Mouse (Mus musculus) liver, postnatal 0 days (tissue): ENCODE data around the gene Gpc1. TPM values are rescaled to one million over a fixed set of nuclear protein-coding genes. Genes with fewer than 3 reads are reported as not detected.

Experiments used
- ATAC-seq: fragments of 200-750 bp; cut with Nextera tagmentation; 2 replicates; pipeline ENCODE4 v1.8.0; 2017; ENCODE audit warnings: mild to moderate bottlenecking, moderate library complexity
- DNase-seq: peaks from one replicate; pipeline ENCODE4 v3.0.0-alpha.2; 2016
- H3K27ac ChIP-seq: fragments of 300-500 bp; sonication (generic); 2 replicates; pipeline ENCODE4 v1.5.1; 2014; ENCODE audit warnings: antibody characterized with exemption, moderate library complexity, mild to moderate bottlenecking, low read depth
- H3K27me3 ChIP-seq: fragments of 300-500 bp; sonication (generic); 2 replicates; pipeline ENCODE4 v1.6.1; 2014; ENCODE audit warnings: low read length, control low read depth, mixed read lengths; ENCODE audit not compliant: insufficient read depth
- H3K36me3 ChIP-seq: fragments of 300-500 bp; sonication (generic); replicated peaks from 2 replicates; pipeline ENCODE4 v1.6.1; 2014; ENCODE audit warnings: mild to moderate bottlenecking, control low read depth, low read length, moderate library complexity, mixed read lengths; ENCODE audit not compliant: insufficient read depth
- H3K4me1 ChIP-seq: fragments of 300-500 bp; sonication (generic); 2 replicates; pipeline ENCODE4 v1.6.1; 2014; ENCODE audit warnings: antibody characterized with exemption, mild to moderate bottlenecking, control low read depth; ENCODE audit not compliant: insufficient read depth
- H3K4me2 ChIP-seq: fragments of 300-500 bp; sonication (generic); 2 replicates; pipeline ENCODE4 v1.6.1; 2014; ENCODE audit warnings: low read depth, mild to moderate bottlenecking, low read length, moderate library complexity, mixed read lengths
- H3K4me3 ChIP-seq: fragments of 300-500 bp; sonication (generic); 2 replicates; pipeline ENCODE4 v1.5.1; 2014; ENCODE audit warnings: low read depth, low read length
- H3K9ac ChIP-seq: fragments of 300-500 bp; sonication (generic); replicated peaks from 2 replicates; pipeline ENCODE4 v1.6.1; 2014; ENCODE audit warnings: mild to moderate bottlenecking, moderate library complexity
- H3K9me3 ChIP-seq: fragments of 300-500 bp; sonication (generic); 2 replicates; pipeline ENCODE4 v1.6.1; 2016; ENCODE audit warnings: mild to moderate bottlenecking, control low read depth, low read length, mixed read lengths
- CTCF ChIP-seq: sonication (generic); IDR thresholded peaks from 2 replicates; pipeline ENCODE4 v1.5.1; 2016; ENCODE audit warnings: antibody characterized with exemption, low read depth
- EP300 ChIP-seq: IDR thresholded peaks from 2 replicates; pipeline ENCODE4 v1.6.1; 2016; ENCODE audit warnings: antibody characterized with exemption, low read depth, mild to moderate bottlenecking
- WGBS: fragments of 180-500 bp; shearing (Covaris S2); extraction: QIAGEN DNeasy Blood & Tissue Kit; methylation state at CpG from one replicate; pipeline ENCODE4 v1.1.7; 2014; ENCODE audit not compliant: insufficient replicate concordance; 5-methylcytosine and 5-hydroxymethylcytosine counted together
- polyA plus RNA-seq: library from polyadenylated mRNA; unstranded; fragments of >200 nt; fragmentation: Nextera tagmentation; extraction: Ambion mirVana; gene quantifications from 2 replicates; pipeline ENCODE4 v1.2.1, GENCODE M21; 2015

Gene Gpc1
- polyA plus RNA-seq = 3.3 and 3.8 TPM in 2 replicates

DNA sequence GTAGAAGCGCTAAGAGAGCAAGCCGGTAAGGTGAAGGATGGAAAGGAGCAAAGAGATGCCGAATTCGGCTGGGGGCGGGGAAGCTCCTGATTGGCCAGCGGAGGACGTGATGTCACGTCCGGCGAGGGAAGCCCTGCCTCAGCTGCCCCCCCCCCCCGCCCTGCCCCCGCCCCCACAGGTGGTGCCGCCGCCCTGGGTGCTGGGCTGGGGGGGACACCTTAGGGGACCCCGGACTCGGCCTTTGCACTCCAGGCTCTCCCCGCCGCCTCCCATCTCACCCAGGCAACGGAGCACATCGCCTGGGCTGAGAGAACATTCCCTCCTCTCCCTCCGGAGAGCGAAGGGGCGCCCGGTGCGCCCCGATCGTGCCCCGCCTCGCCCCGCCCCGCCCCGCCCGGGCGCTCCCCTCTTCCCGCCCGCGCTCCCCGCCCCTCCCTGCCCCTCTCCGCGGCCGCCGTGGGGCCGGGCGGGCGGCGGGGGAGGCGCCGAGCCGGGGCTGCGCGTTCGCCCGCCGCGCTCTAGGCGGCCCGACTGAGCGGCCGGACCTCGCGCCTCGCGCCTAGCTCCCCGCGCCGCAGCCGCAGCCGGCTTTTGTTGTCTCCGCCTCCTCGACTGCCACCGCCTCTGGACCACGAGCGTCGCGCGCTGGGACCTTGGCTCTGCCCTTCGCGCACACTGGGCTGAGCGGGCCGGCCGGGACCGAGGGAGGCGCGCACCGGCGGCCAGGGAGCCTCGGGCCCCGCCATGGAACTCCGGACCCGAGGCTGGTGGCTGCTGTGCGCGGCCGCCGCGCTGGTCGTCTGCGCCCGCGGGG, at the start of gene Gpc1:
Gene Gpc1 (plus strand): TSS at position 458 of the 814 bp plus-strand sequence.
- TF ChIP-seq CTCF = no peak
- no peak for TF ChIP-seq EP300
- peaks cover 42% of the 10 kb centered on the region for H3K27me3 ChIP-seq
- peak within 1 kb of the TSS; percentile 58; the same call in 1 of the 2 replicates for H3K9ac ChIP-seq
- H3K4me1 ChIP-seq = peaks cover 5% of the 10 kb centered on the region; the same call in 1 of the 2 replicates
- DNase-seq (peak; percentile 70), ATAC-seq (peak; percentile 74)
- under 1% methylated on average over 54 of the region's 99 CpGs for WGBS
- H3K27ac ChIP-seq = peak within 1 kb of the TSS; percentile 24
- no peaks in the 10 kb centered on the region for H3K36me3 ChIP-seq
- peak within 1 kb of the TSS; percentile 54 for H3K4me3 ChIP-seq
- H3K9me3 ChIP-seq = no peaks in the 10 kb centered on the region
- H3K4me2 ChIP-seq = peak within 1 kb of the TSS; percentile 75

GRCm38 (mm10) chr1:92781862-92782261, 49.6 kb upstream of the Gpc1 start:
- no peak overlapping the region for H3K4me2 ChIP-seq
- no peak overlapping the region for H3K4me3 ChIP-seq
- no peak overlapping the region for H3K27ac ChIP-seq
- no peaks in the 10 kb centered on the region for H3K9me3 ChIP-seq
- TF ChIP-seq CTCF (no peak), EP300 (no peak)
- H3K27me3 ChIP-seq = no peaks in the 10 kb centered on the region
- DNase-seq = no peak
- ATAC-seq = no peak
- no peak overlapping the region for H3K9ac ChIP-seq
- no peaks in the 10 kb centered on the region for H3K4me1 ChIP-seq
- H3K36me3 ChIP-seq = no peaks in the 10 kb centered on the region
- 61% methylated on average over 4 of the region's 4 CpGs for whole genome bisulfite sequencing

- WGBS = 52% methylated on average over 6 of the region's 6 CpGs
- H3K4me2 ChIP-seq = no peak overlapping the region
- no peak for ATAC-seq
Measured at GRCm38 (mm10) chr1:92782587-92782986, 48.9 kb upstream of the Gpc1 start.

GRCm38 (mm10) chr1:92787221-92787620, 44.2 kb upstream of the Gpc1 start:
- Histone ChIP-seq H3K27ac (no peak overlapping the region), H3K4me2 (no peak overlapping the region), H3K9me3 (no peaks in the 10 kb centered on the region), H3K36me3 (no peaks in the 10 kb centered on the region), H3K4me1 (peaks cover 3% of the 10 kb centered on the region; the same call in 1 of the 2 replicates), H3K9ac (no peak overlapping the region), H3K27me3 (no peaks in the 10 kb centered on the region), H3K4me3 (no peak overlapping the region)
- no peak for DNase-seq
- TF ChIP-seq EP300 (no peak), CTCF (no peak)
- 71% methylated on average over 8 of the region's 8 CpGs for WGBS
- no peak for ATAC-seq

More at GRCm38 (mm10) chr1:92782587-92782986, 48.9 kb upstream of the Gpc1 start:
- H3K27ac ChIP-seq = no peak overlapping the region
- TF ChIP-seq CTCF = no peak
- no peak for TF ChIP-seq EP300
- no peaks in the 10 kb centered on the region for H3K9me3 ChIP-seq
- no peaks in the 10 kb centered on the region for H3K4me1 ChIP-seq
- no peaks in the 10 kb centered on the region for H3K27me3 ChIP-seq
- no peak for DNase-seq
- no peaks in the 10 kb centered on the region for H3K36me3 ChIP-seq
- no peak overlapping the region for H3K9ac ChIP-seq
- H3K4me3 ChIP-seq = no peak overlapping the region

DNA sequence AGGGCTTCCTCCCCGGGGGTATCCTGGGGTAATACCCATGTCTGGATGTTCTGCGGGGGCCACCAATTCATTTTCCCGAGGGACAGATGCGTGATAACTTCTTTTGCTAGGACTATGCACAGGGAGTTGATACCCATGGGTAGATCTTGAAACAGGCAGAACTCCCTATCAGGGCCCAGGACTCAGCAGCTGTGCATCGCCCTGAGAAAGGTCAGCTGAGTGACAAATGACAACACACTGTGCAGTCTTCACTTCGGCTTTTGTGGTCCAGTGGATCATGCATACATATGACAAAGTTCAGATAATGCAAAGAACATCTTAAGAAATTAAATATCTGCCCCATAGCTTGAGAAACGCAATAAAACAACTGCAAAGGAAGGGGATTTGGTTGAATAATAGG, 43.4 kb upstream of the Gpc1 start:
- 73% methylated on average over 7 of the region's 7 CpGs for WGBS
- H3K9me3 ChIP-seq = no peaks in the 10 kb centered on the region
- TF ChIP-seq EP300 (no peak), CTCF (no peak)
- H3K4me2 ChIP-seq = no peak overlapping the region
- H3K4me3 ChIP-seq = no peak overlapping the region
- ATAC-seq = no peak
- no peaks in the 10 kb centered on the region for H3K27me3 ChIP-seq
- H3K27ac ChIP-seq = no peak overlapping the region
- H3K9ac ChIP-seq = no peak overlapping the region
- DNase-seq = no peak
- H3K4me1 ChIP-seq = peaks cover 3% of the 10 kb centered on the region; the same call in 1 of the 2 replicates
- H3K36me3 ChIP-seq = no peaks in the 10 kb centered on the region

GRCm38 (mm10) chr1:92790628-92791027, 40.8 kb upstream of the Gpc1 start:
- H3K9me3 ChIP-seq = no peaks in the 10 kb centered on the region
- TF ChIP-seq CTCF = no peak
- TF ChIP-seq EP300 = no peak
- no peak overlapping the region for H3K9ac ChIP-seq
- H3K27me3 ChIP-seq = no peaks in the 10 kb centered on the region
- peaks cover 3% of the 10 kb centered on the region; the same call in 1 of the 2 replicates for H3K4me1 ChIP-seq
- 40% methylated on average over 7 of the region's 7 CpGs for WGBS
- H3K4me2 ChIP-seq = no peak overlapping the region
- H3K27ac ChIP-seq = no peak overlapping the region
- ATAC-seq (no peak), DNase-seq (no peak)
- H3K36me3 ChIP-seq = no peaks in the 10 kb centered on the region
- no peak overlapping the region for H3K4me3 ChIP-seq
